Mouse (Mus musculus) MN1 (cell line): Measurements from ENCODE around the gene Rpl3.

Source experiments
- DNase-seq: peaks from one replicate; pipeline ENCODE4 v3.0.0-alpha.2; 2016; ENCODE audit warnings: low spot score

Rpl3 gene

GRCm38 (mm10) chr15:80034366-80034765, 57.3 kb downstream of the Rpl3 start:
- no peak for DNase-seq

GRCm38 (mm10) chr15:80031133-80031532, 60.5 kb downstream of the Rpl3 start:
- DNase-seq = no peak

GRCm38 (mm10) chr15:80030399-80030798, 61.3 kb downstream of the Rpl3 start:
- DNase-seq = no peak

- DNase-seq = no peak
Measured at GRCm38 (mm10) chr15:80028862-80029261, 62.8 kb downstream of the Rpl3 start.
